Mouse (Mus musculus) WW6 (cell line): ENCODE results near the gene 2410141K09Rik.
"Not testable (repeated sequence)": the region's sequence is repeated elsewhere in the genome, so short reads cannot be mapped to it uniquely, and the experiment has no call there.

Experiments used
- DNase-seq: peaks from one replicate; pipeline ENCODE4 v3.0.0-alpha.2; 2013; ENCODE audit warnings: low read depth, low spot score

The 2410141K09Rik gene

DNA sequence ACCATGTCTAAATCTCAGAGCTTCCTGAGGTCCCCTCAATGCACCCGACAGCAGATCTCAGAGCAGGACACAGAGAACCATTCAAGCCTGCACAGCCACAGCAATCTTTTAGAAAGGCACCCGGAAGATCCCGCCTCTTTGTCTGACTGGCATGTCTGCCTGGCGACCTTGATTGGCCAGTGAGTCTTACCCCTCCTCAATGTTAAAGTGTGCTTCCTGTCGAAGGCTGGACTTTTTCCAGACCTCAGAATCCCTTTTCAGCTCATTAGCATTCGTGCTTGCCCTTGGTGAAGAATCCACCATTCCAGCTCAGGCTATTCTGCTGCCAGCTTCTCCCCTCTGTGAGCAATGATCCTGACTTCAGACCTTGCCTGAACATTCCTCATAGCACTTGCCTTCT is at the start of gene 2410141K09Rik:
TSS of gene 2410141K09Rik (minus strand) at position 101 of the 400 bp plus-strand sequence.
- DNase-seq, result not testable (repeated sequence)

- DNase-seq, result not testable (repeated sequence)
Measured at GRCm38 (mm10) chr13:66426858-66427257, 14.1 kb downstream of the 2410141K09Rik start.

- not testable (repeated sequence) for DNase-seq
Measured at GRCm38 (mm10) chr13:66414962-66415361, 26.0 kb downstream of the 2410141K09Rik start.
